Mouse (Mus musculus) kidney, postnatal 10 days (tissue): ENCODE measurements around the gene Fbxo28.

Experiments
- DNase-seq: peaks from one replicate; pipeline ENCODE4 v3.0.0; 2021; ENCODE audit warnings: mixed read lengths

Gene Fbxo28

DNA sequence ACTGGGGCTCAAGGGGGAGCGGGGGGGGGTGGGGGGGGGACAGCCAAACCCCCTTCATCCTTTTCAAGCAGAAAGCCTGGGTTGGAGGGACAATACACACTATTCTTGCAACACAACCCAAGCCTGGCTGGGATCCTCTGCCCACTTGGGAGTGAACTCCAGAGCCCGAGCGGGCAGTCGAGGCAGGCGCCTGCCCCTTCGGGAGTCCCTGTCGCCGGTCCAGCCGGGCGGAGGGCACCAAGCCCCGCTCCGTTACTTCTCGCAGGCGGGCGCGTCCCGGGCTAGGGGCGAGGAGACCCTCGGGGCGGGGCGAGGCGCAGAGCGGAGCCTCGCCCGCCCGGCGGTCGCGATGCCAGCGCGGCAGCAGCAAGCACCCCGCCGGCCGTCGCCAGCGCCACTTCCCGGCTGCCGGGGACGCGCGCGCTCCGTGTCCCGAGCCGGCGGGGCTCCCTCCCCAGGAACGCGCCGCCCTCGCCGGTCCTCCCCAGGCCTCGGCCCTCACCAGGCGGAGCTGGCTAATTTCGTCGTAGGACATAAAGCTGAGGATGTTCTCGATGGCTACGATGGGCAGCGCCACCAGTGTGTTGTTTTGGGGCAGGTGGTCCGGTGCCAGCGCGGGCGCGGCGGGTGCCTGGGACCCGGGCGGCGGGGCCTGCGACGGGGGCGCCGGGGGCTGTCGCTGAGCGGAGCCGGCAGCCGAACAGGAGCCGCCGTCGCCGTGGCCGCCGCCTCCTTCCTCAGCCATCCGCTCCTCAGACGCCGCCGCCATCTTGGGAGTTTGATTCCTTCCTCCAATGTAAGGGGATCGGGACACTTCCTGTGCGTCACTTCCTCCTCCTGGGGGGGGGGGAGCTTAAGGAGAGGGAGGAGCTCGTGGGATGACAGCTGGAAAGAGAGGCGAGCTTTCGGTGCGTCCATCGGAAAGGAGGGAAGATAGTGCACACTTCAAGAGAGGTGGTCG is at the start of gene Fbxo28:
Gene Fbxo28 (minus strand): TSS at position 809 of the 961 bp plus-strand sequence.
- DNase-seq = peak; percentile 94

DNA sequence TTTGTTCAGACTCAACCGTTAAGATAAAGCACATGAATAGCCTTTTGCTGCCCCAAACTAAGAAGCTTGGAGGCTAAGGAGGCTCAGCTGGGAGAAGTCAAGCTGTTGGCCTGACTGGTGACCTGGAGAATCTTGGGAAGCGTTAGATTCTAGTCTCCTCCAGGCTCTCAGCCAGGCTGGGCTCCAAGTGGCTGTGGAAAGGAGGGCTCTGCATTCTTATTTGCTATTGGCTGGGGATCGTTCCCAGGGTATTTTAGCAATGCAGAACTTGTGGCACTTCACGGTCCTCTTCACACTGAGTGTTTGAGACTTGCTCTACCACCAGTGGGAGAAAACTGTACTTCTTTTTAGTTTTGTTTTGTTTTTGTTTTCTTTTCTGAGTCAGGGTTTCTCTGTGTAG is 47.3 kb upstream of the Fbxo28 start:
- DNase-seq = peak; percentile 67

DNA sequence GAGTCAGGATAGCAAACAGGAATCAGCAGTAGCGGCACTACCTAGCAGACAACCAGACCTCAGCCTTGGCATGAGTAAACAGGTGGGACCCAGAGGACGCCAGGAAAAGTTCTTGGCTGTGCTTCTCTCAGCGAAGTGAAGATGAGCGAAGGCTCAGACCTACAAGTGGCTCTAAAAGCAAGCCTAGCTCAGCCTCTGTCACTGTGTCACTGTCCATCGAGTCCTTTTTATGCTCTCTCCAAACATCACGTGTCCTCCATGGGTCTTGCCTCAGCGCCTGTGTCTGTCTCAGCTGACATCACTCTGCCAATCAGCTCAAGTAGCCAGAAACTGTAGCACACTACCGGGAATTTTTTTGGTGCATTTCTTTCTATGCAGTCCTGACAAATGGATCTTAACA is 45.0 kb upstream of the Fbxo28 start:
- DNase-seq = no peak

DNA sequence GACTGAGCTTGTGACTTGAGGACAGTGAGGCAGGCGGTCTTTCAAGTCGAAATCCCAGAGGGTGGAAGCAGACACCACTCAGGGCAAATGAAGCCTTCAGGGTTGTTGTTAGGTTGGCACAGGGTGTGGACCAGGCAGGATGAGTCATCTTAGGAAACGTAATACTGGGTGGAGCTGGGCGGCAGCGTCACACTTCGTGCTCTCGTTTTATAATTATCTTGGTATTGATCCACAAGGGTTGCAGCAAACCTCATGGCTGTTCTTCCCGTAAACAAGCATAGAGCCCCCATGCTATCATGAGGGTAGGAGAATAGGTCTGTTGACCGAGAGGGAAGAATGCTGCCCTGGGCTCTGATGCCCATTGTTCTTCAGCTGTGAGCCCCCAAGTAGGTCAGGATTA is 41.7 kb upstream of the Fbxo28 start:
- DNase-seq = no peak

DNA sequence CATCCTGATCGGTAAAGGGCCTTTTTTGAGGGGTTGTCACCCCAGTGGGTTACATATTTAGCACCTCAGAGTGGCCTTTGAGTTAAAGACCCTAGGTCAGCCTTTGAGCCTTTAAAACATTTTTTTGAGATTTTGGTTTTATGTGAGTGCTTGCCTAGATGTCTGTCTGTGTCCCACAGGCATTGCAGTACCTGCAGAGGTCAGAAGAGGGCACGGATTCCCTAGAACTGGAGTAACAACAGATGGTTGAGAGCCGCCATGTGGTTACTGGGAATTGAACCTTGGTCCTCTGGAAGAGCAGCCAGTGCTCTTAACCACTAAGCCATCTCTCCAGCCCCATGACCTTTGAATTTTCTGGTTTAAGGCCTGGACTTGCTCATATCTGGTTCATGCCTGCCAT is 39.9 kb upstream of the Fbxo28 start:
- no peak for DNase-seq

DNA sequence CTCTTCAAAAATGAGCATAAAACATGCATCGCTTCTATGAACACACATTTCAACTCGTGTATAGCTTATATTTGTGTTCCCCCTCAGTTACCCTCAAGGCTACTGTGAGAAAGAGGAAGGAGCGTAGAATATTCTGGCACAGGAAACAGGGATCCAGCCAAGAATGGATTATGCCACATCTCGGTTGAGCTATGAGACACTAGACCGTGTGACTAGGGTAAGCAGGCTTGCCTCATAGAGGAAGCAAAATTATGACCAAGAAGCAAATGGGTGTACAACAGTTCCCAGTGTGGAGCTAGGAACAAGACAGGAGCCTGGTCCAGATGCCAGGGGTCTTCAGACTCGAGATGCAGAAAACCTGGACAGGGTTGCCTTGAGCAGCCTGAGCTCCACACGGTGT is 39.3 kb upstream of the Fbxo28 start:
- DNase-seq = no peak

DNA sequence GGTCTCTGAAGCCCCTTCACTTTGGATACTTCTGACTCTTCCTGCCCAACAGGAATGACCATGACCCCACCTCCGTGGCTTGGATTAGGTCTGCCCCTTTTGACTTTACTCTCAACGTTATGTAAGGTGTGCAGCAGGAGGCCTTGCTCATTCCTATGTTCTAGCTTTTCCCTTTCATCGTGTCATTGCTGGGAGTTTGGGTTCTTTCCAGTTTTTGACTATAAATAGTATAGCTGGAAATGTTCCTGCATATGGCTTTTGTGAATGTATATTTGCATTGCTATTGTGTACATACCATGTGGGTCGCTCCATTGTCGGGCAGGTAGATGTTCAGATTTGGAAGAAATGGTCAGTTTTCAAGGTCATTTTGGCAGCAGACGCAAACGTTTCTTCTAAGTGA is 37.4 kb upstream of the Fbxo28 start:
- no peak for DNase-seq

DNA sequence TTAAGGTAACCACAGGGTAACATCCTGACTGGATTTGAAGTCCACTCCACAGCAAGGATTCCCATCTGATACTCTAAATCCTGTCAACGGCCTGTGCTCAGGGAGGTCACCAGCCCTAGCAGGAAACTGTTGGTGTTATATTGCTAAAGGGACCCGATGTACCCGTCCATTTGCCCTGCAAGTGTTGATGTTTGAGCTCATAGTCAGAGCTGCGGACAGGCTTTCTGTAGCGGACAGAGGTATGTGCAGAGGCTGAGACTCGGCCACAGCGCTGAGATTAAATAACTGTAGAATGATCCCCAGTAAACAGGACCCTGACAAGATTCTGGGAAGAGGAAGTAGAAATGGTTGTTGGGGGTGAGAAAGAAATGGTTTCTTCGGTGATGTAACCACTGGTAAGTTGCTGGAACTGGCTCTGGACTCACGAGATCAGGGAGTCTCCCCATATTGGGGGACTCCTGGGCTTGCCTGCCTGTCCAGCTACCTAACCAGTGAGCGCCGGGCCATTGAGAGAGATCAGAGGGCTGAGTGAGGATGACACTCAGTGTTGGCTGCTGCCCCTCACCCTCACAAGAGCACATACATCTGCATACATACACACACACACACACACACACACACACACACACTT is 36.9 kb upstream of the Fbxo28 start:
- no peak for DNase-seq

DNA sequence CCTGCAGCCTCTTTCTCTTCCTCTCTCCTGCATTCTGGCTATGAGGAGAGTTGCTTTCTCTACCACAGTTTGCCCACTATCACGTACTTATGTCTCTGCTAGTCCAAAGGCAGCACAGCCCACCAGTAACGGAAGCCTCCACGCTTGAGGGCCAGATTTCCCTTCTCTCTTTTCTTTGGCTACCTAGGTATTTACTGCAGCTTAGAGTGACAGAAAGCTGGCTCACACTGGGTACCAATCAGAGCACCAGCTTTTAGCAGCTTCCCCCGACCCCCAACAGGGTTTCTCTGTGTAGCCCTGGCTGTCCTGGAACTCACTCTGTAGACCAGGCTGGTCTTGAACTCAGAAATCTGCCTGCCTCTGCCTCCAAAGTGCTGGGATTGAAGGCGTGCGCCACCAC is 36.1 kb upstream of the Fbxo28 start:
- no peak for DNase-seq

DNA sequence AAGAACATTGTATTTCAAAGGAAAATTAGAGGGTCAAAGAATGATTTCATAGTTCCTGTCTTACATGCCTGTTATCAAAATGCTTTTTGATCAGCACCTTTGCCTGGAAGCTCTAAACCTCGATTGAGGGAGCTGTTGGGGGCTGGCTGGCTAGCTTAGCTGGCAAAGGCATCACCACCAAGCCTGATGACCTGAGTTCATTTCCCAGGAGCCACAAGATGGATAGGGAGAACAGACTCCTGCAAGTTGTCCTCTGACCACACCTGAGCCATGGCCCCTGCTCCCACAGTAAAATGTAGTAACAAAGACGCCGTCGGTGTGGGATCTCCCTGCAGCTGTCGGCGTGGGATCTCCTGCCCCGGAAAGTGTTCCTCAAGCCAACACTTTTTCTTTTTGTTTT is 35.4 kb upstream of the Fbxo28 start:
- DNase-seq = no peak

DNA sequence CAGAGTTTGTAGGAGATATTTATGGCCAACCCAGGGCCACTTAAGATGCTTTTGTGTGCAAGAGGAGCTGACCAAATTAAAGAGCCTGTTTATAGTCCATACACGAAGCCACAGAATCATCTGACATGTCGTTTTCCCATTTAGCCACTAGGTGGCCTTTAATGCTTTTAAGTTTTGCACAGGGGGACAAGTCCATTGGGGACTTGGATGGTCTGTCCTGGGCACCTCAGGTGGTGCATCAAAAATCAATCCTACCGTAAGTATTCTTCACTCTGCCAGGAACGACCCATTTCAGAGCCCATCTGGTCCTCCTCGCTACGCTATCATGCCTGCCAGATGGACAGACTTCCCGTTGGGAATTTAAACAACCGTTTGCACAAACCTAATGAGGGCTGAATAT is 34.8 kb upstream of the Fbxo28 start:
- peak; percentile 39 for DNase-seq

DNA sequence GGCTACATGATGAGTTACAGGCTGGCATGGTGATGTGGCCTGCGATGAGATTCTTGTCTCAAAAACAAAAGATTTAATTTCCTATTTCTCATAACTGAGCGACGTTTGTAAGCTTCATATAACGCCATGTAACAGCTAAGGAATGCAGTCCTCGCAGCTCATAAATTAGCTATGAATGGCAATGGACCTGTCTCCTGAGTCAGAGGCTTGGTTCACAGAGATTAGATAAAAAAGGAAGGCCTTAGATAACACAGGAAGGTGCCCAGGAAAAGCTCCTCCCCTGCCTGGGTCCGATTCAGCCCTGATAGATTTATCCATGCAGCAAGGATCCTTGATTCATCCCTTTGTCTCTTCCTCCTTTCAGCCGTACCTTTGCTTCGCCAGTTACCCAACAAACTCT is 30.5 kb upstream of the Fbxo28 start:
- DNase-seq = no peak

DNA sequence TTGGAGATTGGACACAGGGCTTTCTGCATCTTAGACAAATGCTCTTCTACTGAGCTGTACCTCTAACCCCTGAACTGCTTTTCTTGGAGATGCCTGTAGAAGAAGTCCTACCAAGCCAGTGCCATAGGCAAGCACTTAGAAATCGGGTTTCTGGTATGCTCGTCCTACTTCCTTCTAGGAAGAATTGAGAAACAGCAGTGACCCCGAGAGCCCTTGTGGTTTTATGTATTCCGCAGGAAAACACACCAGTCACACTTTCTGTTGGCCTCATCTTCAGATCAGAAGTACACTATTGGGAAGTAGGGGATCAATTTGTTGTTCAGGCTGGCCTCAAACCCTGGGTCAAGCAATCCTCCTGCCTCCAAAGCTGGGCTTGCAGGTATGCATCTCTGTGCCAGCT is 28.0 kb upstream of the Fbxo28 start:
- no peak for DNase-seq

DNA sequence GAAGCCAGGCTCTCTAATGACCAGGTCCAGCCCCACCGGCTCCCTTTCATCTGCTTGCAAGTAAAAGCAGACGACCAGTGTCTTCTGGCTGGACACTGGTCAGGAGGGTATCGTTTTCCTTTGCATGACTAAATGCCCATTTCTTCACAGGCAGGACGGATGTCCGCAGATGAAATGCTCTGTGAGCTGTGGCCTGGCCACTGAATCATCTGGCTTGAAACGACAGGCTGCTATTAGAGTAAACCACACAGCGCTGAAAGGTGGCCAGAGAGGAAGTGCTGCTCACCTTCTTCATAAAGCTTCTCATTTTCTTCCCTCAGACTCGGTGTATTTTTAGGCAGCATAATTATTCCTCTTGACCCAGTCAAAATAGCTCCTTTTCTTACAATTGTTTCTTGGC is 27.4 kb upstream of the Fbxo28 start:
- DNase-seq = no peak

DNA sequence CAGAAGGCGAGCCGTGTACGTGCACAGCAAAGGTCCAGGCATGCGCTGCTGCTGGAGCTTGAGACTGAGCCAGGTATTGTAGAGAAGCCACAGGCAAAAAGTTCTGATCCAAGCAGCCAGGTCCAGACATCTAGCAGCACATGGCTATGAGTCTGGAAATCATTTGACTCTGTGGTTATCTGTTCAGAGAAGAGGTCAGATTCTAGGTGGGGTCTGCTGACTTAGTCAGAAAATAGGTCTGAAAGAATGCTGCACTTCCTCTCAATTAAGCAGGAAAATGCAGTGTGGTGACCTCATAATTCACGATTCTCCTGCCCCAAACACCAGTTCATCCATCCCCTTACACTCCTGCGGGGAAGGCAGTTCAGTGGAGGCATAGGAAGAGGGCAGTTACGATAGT is 26.9 kb upstream of the Fbxo28 start:
- DNase-seq = no peak

DNA sequence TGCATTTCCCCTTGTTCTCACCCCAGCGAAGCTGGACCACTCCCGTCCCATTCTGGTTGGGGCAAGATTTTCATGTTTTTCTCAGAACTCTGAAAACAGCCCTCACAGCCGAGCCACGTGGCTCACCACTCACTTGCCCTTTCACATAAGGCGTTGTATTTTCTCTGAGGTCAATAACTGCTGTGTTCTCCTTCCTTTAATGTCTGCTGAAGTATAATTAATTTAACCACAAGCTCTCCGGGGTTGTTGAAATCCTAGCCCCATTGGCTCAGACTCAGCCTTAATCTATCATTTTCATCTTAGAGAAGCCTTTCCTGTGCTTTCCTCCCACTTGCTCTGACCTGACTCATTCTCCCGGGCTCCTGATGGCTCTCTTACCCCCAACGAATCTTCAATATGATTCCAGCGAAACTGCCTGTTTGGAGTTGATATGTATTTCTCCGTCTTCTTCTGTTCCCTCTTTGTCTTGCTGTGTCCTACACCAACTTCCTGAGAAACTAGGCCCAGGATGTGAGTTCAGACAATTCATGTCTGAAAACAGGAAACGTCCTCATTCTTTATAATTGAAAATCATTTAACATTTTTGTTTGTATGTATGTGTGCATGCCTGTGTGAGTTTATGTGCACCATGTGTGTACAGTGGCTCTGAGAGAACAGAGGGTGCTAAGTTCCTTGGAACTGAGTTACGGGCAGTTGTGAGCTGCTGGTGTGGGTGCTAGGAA is 22.4 kb upstream of the Fbxo28 start:
- DNase-seq = no peak

DNA sequence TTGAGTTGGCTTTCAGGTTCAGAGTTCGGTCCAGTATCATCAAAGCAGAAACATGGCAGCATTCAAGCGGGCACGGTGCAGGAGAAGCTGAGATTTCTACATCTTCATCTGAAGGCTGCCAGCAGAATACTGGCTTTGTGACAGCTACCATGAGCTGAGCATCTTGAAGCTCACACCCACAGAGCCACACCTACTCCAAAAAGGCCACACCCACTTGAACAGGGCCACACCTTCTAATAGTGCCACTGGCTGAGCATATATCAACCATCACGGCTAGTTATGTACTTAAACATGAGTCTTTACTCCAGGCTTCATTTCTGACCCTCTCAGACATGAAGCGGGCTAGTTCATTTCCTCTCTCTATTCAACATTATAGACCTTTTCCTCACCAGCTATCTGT is 21.3 kb upstream of the Fbxo28 start:
- DNase-seq = no peak

DNA sequence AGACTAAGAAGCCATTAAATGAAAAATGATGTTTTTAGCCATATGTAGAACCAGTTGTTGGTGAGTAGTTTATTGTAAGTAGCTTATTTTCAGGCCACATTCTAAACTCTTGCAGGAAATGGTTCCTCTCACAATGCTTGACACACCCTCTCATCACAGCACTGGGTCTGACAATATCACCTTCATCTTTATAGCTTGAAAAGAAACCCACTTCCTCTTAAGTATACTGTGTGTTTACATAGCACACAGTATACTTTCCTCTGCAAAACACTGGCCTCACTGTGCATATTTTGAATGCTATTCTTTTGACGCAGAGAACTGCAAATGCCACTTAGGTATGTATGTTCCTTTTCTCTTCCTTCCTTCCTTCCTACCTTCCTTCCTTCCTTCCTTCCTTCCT is 16.7 kb upstream of the Fbxo28 start:
- no peak for DNase-seq

DNA sequence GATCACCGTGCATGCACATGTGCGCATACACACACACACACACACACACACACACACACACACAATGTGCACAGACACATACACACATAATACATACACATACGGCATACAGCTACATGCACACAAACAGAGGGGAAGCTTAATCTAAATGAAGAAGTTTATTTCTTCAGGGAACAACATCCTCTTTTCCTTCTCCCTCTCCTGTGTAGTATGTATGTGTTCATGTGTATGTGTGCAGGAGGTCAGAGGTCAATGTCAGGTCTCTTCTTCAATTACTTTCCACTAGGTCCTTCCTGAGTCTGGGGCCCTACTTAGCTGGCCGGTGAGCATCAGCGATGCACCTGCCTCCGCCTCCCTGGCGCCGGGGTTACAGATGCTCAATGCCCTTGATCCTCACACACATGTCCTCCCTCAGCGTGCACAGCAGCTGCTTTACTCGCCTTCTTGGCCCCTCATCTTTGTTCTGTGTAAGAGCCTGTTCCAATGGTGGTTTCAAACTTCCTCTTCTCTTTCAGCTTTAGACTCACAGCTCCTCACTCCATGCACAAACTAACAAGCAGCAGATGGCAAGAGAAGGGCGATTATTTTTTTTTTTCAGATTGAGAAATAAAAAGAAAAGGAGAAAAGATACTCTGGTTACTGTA is 13.2 kb upstream of the Fbxo28 start:
- no peak for DNase-seq

DNA sequence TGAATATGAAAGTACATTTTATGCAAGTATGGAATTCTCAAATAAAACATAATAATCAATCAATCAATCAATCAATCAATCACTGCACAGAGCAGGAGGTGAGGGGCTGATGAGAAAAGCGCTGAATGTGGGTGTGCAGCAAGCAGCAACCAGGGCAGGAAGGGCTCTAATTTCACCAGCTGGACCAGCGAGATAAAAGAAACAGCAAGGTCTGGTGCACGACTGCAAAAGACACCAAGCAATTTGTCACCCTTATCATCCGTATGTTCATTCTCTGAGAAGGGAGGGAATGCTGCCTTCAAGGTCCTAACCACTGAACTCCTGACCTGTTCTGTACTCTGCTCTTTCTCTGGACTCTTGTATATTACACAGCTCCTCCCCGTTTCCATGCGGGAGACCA is 8.1 kb upstream of the Fbxo28 start:
- no peak for DNase-seq

DNA sequence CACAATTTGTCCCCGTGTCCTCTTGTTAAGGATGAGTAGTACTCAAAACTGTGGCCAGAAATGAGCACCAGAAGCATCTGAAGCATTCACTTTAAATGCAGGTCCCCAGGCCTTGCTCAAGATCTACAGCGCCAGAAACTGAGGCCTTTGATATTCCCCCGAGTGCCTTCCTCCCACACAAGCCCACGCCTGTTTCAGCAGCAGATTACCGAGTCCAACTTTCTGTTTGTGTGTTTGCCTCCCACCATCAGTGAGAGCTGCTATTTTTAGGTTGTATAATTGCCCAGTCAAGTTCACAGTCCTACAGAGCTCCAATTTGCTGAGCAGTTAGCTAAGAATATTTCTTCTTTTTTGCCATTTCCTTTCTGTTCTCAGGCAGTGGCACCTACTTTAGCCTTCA is 5.1 kb upstream of the Fbxo28 start:
- no peak for DNase-seq

DNA sequence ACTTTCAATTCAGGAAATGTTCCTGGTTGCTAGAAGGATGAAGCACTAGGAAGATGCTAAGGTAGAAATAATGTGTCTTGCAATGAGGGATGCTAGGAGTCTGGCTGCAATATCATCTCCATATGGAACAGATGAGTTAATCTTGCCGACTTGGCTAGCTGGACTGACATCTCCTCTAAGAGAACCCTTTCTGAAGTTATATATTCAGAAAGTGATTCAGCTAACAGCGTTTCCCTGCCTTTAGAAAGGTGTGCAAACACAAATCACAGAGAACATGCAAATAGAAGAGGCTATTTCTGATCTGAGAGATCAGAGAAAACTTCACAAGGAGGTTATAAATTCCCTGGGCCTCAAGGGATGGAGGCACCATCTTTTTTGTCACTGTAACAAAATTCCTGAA is 4.4 kb upstream of the Fbxo28 start:
- DNase-seq = no peak

DNA sequence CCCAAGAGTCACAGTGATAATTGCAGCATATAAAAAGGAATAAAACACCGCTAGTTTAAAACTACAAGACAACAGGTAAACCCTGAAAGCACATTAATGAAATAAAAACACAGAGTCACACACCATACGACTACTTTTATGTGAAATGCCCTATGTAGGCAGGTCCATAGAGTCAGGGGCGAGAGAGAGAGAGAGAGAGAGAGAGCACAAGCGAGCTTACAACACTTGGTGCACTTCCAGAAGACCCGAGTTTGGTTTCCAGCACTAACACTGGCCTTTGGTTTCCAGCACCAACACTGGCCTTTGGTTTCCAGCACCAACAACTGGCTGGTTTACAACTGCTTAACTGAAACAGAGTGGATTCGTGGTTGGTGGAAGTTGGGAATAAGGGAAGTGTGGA is 564 bp upstream of the Fbxo28 start:
- no peak for DNase-seq
